Mouse (Mus musculus): ENCODE data around the gene Ikzf2. TPM values are rescaled to one million over a fixed set of nuclear protein-coding genes. Genes with fewer than 3 reads are reported as not detected.

The Ikzf2 gene
- polyA plus RNA-seq (2015; fragmentation: Nextera tagmentation; extraction: Ambion mirVana), result 3.8 and 5.0 TPM in 2 replicates

GRCm38 (mm10) chr1:69687076-69687991 lies at the start of gene Ikzf2:
Gene Ikzf2 (minus strand): TSS chr1:69687245.
- no peaks in the 10 kb centered on the region for H3K9me3 ChIP-seq (replicated peaks; ENCODE audit: control insufficient read depth, low read length, poor library complexity, severe bottlenecking)
- 1% methylated on average over 47 of the region's 105 CpGs for WGBS
- peak within 1 kb of the TSS; percentile 86 for H3K9ac ChIP-seq (ENCODE audit: low read depth, low read length)
- H3K27ac ChIP-seq (ENCODE audit: low read length), result peak within 1 kb of the TSS; percentile 84
- no peaks in the 10 kb centered on the region for H3K27me3 ChIP-seq (ENCODE audit: control insufficient read depth, insufficient read depth, low read depth, low read length)
- H3K4me1 ChIP-seq (ENCODE audit: control insufficient read depth, insufficient read depth, low read length), result peaks cover 10% of the 10 kb centered on the region
- peak; percentile 97 for ATAC-seq
- H3K4me3 ChIP-seq (ENCODE audit: low read depth, low read length), result peak within 1 kb of the TSS; percentile 88
- H3K4me2 ChIP-seq (ENCODE audit: low read length), result peak within 1 kb of the TSS; percentile 76
- no peaks in the 10 kb centered on the region for H3K36me3 ChIP-seq (ENCODE audit: control insufficient read depth, insufficient read depth, low read length)

GRCm38 (mm10) chr1:69729729-69730128 lies 42.7 kb upstream of the Ikzf2 start:
- Histone ChIP-seq H3K27ac (ENCODE audit: low read length) (0 out of 2 replicates have a peak overlapping the region, but pooled peaks have one; percentile 57), H3K36me3 (ENCODE audit: control insufficient read depth, insufficient read depth, low read length) (no peaks in the 10 kb centered on the region), H3K4me3 (ENCODE audit: low read depth, low read length) (no peak overlapping the region), H3K4me2 (ENCODE audit: low read length) (no peak overlapping the region), H3K9ac (ENCODE audit: low read depth, low read length) (no peak overlapping the region), H3K27me3 (ENCODE audit: control insufficient read depth, insufficient read depth, low read depth, low read length) (no peaks in the 10 kb centered on the region), H3K9me3 (replicated peaks; ENCODE audit: control insufficient read depth, low read length, poor library complexity, severe bottlenecking) (no peaks in the 10 kb centered on the region; the same call in 1 of the 2 replicates), H3K4me1 (ENCODE audit: control insufficient read depth, insufficient read depth, low read length) (peaks cover 9% of the 10 kb centered on the region)
- no peak for ATAC-seq
- 37% methylated on average over 1 of the region's 1 CpGs for WGBS

DNA sequence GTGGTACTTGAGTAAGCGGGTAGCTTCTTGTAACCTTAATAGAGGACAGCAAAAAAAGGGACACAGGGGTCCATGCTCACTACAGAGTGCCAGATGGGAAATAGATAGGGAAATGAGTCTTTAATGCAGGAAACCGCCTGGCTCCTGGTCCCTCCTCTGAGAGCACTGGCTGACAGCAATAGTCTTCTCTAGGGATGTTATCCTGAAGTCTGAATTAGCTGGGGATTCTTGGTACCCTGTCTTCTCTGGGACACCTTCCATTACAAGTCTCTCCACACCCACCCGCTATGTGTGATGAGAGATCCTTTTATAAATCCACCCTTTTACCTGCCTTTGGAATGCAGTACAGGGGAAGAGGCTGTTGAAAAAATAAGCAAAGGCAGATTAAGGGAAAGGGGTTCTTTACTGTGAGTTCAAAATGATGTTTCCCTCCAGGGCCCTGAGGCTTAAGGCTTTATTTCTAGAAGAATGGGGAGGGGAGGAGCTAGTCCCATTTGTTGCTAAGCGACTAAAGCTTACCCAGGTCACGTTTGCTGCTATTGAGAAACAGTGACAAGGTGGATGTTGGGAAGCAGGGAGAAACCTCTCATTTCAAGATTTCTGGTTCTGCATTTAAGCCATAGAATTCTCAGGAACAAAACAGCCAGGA lies 42.1 kb upstream of the Ikzf2 start:
- Histone ChIP-seq H3K36me3 (ENCODE audit: control insufficient read depth, insufficient read depth, low read length) (no peaks in the 10 kb centered on the region), H3K27ac (ENCODE audit: low read length) (peak overlapping the region; percentile 73), H3K4me2 (ENCODE audit: low read length) (peak overlapping the region; percentile 19), H3K9ac (ENCODE audit: low read depth, low read length) (0 out of 2 replicates have a peak overlapping the region, but pooled peaks have one; percentile 41), H3K4me3 (ENCODE audit: low read depth, low read length) (no peak overlapping the region), H3K4me1 (ENCODE audit: control insufficient read depth, insufficient read depth, low read length) (peaks cover 9% of the 10 kb centered on the region), H3K27me3 (ENCODE audit: control insufficient read depth, insufficient read depth, low read depth, low read length) (no peaks in the 10 kb centered on the region), H3K9me3 (replicated peaks; ENCODE audit: control insufficient read depth, low read length, poor library complexity, severe bottlenecking) (no peaks in the 10 kb centered on the region; the same call in 1 of the 2 replicates)
- peak; percentile 88 for ATAC-seq
- WGBS, result 8% methylated on average over 5 of the region's 5 CpGs

GRCm38 (mm10) chr1:69727968-69728367 lies 40.9 kb upstream of the Ikzf2 start:
- H3K4me2 ChIP-seq (ENCODE audit: low read length), result no peak overlapping the region
- H3K27me3 ChIP-seq (ENCODE audit: control insufficient read depth, insufficient read depth, low read depth, low read length), result no peaks in the 10 kb centered on the region
- no peaks in the 10 kb centered on the region for H3K36me3 ChIP-seq (ENCODE audit: control insufficient read depth, insufficient read depth, low read length)
- H3K9me3 ChIP-seq (replicated peaks; ENCODE audit: control insufficient read depth, low read length, poor library complexity, severe bottlenecking), result no peaks in the 10 kb centered on the region; the same call in 1 of the 2 replicates
- peaks cover 9% of the 10 kb centered on the region for H3K4me1 ChIP-seq (ENCODE audit: control insufficient read depth, insufficient read depth, low read length)
- H3K27ac ChIP-seq (ENCODE audit: low read length), result no peak overlapping the region
- H3K4me3 ChIP-seq (ENCODE audit: low read depth, low read length), result no peak overlapping the region
- ATAC-seq, result no peak
- H3K9ac ChIP-seq (ENCODE audit: low read depth, low read length), result no peak overlapping the region
- 51% methylated on average over 5 of the region's 5 CpGs for WGBS

DNA sequence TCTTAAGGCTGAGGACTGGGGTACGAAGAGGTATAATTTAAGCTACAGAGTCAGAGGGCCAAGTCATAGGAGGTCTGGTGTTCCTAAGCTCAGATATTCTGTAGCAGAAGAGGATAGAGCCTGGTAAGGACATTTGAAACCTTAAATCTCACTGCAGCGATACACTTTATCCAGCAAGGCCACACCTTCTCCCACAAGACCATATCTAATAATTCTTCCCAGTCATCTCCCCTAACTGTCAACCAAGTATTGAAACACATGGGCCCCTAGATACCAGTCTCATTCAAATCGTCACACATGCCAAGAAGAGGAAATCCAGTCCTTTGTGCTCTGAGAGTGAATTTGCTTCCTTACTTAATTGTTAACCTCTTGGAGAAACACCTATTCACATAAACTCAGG lies 30.1 kb upstream of the Ikzf2 start:
- no peak for ATAC-seq

GRCm38 (mm10) chr1:69708571-69708970 lies 21.5 kb upstream of the Ikzf2 start:
- H3K4me3 ChIP-seq (ENCODE audit: low read depth, low read length), result no peak overlapping the region
- WGBS, result 46% methylated on average over 1 of the region's 1 CpGs
- H3K9ac ChIP-seq (ENCODE audit: low read depth, low read length), result no peak overlapping the region
- H3K36me3 ChIP-seq (ENCODE audit: control insufficient read depth, insufficient read depth, low read length), result no peaks in the 10 kb centered on the region
- H3K4me1 ChIP-seq (ENCODE audit: control insufficient read depth, insufficient read depth, low read length), result no peaks in the 10 kb centered on the region
- ATAC-seq, result no peak
- no peak overlapping the region for H3K4me2 ChIP-seq (ENCODE audit: low read length)
- H3K27me3 ChIP-seq (ENCODE audit: control insufficient read depth, insufficient read depth, low read depth, low read length), result no peaks in the 10 kb centered on the region
- no peak overlapping the region for H3K27ac ChIP-seq (ENCODE audit: low read length)
- no peaks in the 10 kb centered on the region for H3K9me3 ChIP-seq (replicated peaks; ENCODE audit: control insufficient read depth, low read length, poor library complexity, severe bottlenecking)

More for the DNA sequence above, 30.1 kb upstream of the Ikzf2 start:
- Histone ChIP-seq H3K9me3 (replicated peaks; ENCODE audit: control insufficient read depth, low read length, poor library complexity, severe bottlenecking) (no peaks in the 10 kb centered on the region), H3K4me1 (ENCODE audit: control insufficient read depth, insufficient read depth, low read length) (no peaks in the 10 kb centered on the region), H3K4me3 (ENCODE audit: low read depth, low read length) (no peak overlapping the region), H3K27me3 (ENCODE audit: control insufficient read depth, insufficient read depth, low read depth, low read length) (no peaks in the 10 kb centered on the region), H3K9ac (ENCODE audit: low read depth, low read length) (no peak overlapping the region), H3K27ac (ENCODE audit: low read length) (no peak overlapping the region), H3K4me2 (ENCODE audit: low read length) (no peak overlapping the region), H3K36me3 (ENCODE audit: control insufficient read depth, insufficient read depth, low read length) (no peaks in the 10 kb centered on the region)
- 85% methylated on average over 3 of the region's 3 CpGs for WGBS

DNA sequence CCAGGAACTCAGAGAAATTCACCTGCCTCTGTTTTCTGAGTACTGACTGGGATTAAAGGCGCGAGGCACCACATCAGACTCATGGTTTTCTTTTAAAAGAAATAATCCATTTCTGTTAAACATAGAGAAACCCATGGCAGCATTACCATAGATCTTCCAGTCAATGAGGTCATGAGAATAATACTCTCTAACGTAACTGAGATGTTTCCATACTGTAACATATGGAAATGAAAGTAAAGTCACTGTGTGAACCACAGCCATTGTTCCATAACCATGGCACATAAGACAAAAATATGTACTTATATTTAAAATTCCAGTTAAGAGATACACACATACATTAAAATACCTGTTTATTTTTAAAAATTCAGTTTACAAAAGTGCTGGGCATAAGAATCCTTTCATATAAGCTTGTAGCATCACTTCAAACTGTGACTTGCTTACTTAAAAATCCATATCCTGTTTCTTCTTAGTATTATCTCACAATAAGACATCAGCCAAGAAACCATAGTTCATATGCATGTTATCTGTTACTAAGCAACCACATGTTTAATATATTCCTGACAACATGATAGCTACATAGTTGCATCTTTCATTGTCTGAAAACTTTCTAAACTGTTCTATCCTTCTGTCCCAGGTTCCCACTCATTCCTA lies 16.6 kb upstream of the Ikzf2 start:
- WGBS, result 93% methylated on average over 3 of the region's 3 CpGs
- H3K9ac ChIP-seq (ENCODE audit: low read depth, low read length), result no peak overlapping the region
- ATAC-seq, result no peak
- no peak overlapping the region for H3K27ac ChIP-seq (ENCODE audit: low read length)
- no peak overlapping the region for H3K4me2 ChIP-seq (ENCODE audit: low read length)
- H3K9me3 ChIP-seq (replicated peaks; ENCODE audit: control insufficient read depth, low read length, poor library complexity, severe bottlenecking), result no peaks in the 10 kb centered on the region
- H3K36me3 ChIP-seq (ENCODE audit: control insufficient read depth, insufficient read depth, low read length), result no peaks in the 10 kb centered on the region
- no peak overlapping the region for H3K4me3 ChIP-seq (ENCODE audit: low read depth, low read length)
- no peaks in the 10 kb centered on the region for H3K4me1 ChIP-seq (ENCODE audit: control insufficient read depth, insufficient read depth, low read length)
- H3K27me3 ChIP-seq (ENCODE audit: control insufficient read depth, insufficient read depth, low read depth, low read length), result no peaks in the 10 kb centered on the region

GRCm38 (mm10) chr1:69691946-69692345 lies 4.9 kb upstream of the Ikzf2 start:
- H3K36me3 ChIP-seq (ENCODE audit: control insufficient read depth, insufficient read depth, low read length), result no peaks in the 10 kb centered on the region
- H3K4me1 ChIP-seq (ENCODE audit: control insufficient read depth, insufficient read depth, low read length), result 0 out of 2 replicates have a peak, but pooled peaks cover 3% of the 10 kb centered on the region
- H3K27ac ChIP-seq (ENCODE audit: low read length), result no peak overlapping the region
- no peaks in the 10 kb centered on the region for H3K27me3 ChIP-seq (ENCODE audit: control insufficient read depth, insufficient read depth, low read depth, low read length)
- no peak overlapping the region for H3K4me2 ChIP-seq (ENCODE audit: low read length)
- H3K4me3 ChIP-seq (ENCODE audit: low read depth, low read length), result no peak overlapping the region
- no peaks in the 10 kb centered on the region for H3K9me3 ChIP-seq (replicated peaks; ENCODE audit: control insufficient read depth, low read length, poor library complexity, severe bottlenecking)
- H3K9ac ChIP-seq (ENCODE audit: low read depth, low read length), result no peak overlapping the region
- WGBS, result 83% methylated on average over 6 of the region's 6 CpGs
- ATAC-seq, result no peak

Measured in midbrain, embryonic 16.5 days (tissue).